Mouse (Mus musculus): ENCODE data around the gene Usp6nl.
A peak's percentile ranks its signal among the peaks of the same experiment; 100 is the strongest.

The Usp6nl gene

GRCm38 (mm10) chr2:6423661-6424550, 101.4 kb downstream of the Usp6nl start:
- no peak for DNase-seq

GRCm38 (mm10) chr2:6424851-6425250, 102.4 kb downstream of the Usp6nl start:
- DNase-seq: no peak

GRCm38 (mm10) chr2:6436085-6436950, 113.9 kb downstream of the Usp6nl start:
- peak; percentile 42 for DNase-seq

GRCm38 (mm10) chr2:6441688-6442087, 119.2 kb downstream of the Usp6nl start:
- DNase-seq: no peak

- DNase-seq: no peak
Measured at GRCm38 (mm10) chr2:6442302-6442701, 119.8 kb downstream of the Usp6nl start.

GRCm38 (mm10) chr2:6444015-6444414, 121.5 kb downstream of the Usp6nl start:
- no peak for DNase-seq

- DNase-seq: no peak
Measured at GRCm38 (mm10) chr2:6444723-6445169, 122.3 kb downstream of the Usp6nl start.

- DNase-seq: no peak
Measured at GRCm38 (mm10) chr2:6445858-6446257, 123.4 kb downstream of the Usp6nl start.

GRCm38 (mm10) chr2:6448880-6449279, 126.4 kb downstream of the Usp6nl start:
- no peak for DNase-seq

- no peak for DNase-seq
Measured at GRCm38 (mm10) chr2:6449656-6450055, 127.2 kb downstream of the Usp6nl start.

- DNase-seq: peak; percentile 55
Measured at GRCm38 (mm10) chr2:6450544-6450943, 128.1 kb downstream of the Usp6nl start.

GRCm38 (mm10) chr2:6454941-6455516, 132.6 kb downstream of the Usp6nl start:
- DNase-seq: no peak

- no peak for DNase-seq
Measured at GRCm38 (mm10) chr2:6459282-6460047, 137.0 kb downstream of the Usp6nl start.

- no peak for DNase-seq
Measured at GRCm38 (mm10) chr2:6462306-6462705, 139.8 kb downstream of the Usp6nl start.

GRCm38 (mm10) chr2:6463772-6464661, 141.6 kb downstream of the Usp6nl start:
- no peak for DNase-seq

- DNase-seq: no peak
Measured at GRCm38 (mm10) chr2:6466396-6466795, 143.9 kb downstream of the Usp6nl start.

- no peak for DNase-seq
Measured at GRCm38 (mm10) chr2:6467318-6467717, 144.9 kb downstream of the Usp6nl start.

GRCm38 (mm10) chr2:6469164-6469563, 146.7 kb downstream of the Usp6nl start:
- peak; percentile 54 for DNase-seq

GRCm38 (mm10) chr2:6471110-6471611, 148.7 kb downstream of the Usp6nl start:
- no peak for DNase-seq

- DNase-seq: no peak
Measured at GRCm38 (mm10) chr2:6473829-6474228, 151.4 kb downstream of the Usp6nl start.

- DNase-seq: no peak
Measured at GRCm38 (mm10) chr2:6477884-6478283, 155.4 kb downstream of the Usp6nl start.
